Mouse (Mus musculus) lung, embryonic 15.5 days (tissue): ENCODE measurements around the gene Stk19. TPM values are rescaled to one million over a fixed set of nuclear protein-coding genes. Genes with fewer than 3 reads are reported as not detected.

Experiments used
- ATAC-seq: fragments of 200-750 bp; cut with Nextera tagmentation; 2 replicates; pipeline ENCODE4 v1.8.0; 2017; ENCODE audit warnings: moderate number of reproducible peaks, borderline replicate concordance; ENCODE audit not compliant: low FRiP score, low TSS enrichment; ENCODE audit errors: extremely low read depth
- H3K27ac ChIP-seq: fragments of 300-500 bp; sonication (generic); 2 replicates; pipeline ENCODE4 v1.5.1; 2015; ENCODE audit warnings: moderate library complexity, mild to moderate bottlenecking, inconsistent platforms
- H3K27me3 ChIP-seq: fragments of 300-500 bp; sonication (generic); 2 replicates; pipeline ENCODE4 v1.6.1; 2015; ENCODE audit warnings: inconsistent platforms
- H3K36me3 ChIP-seq: fragments of 300-500 bp; sonication (generic); 2 replicates; pipeline ENCODE4 v1.6.1; 2015; ENCODE audit warnings: inconsistent platforms
- H3K4me1 ChIP-seq: fragments of 300-500 bp; sonication (generic); 2 replicates; pipeline ENCODE4 v1.6.1; 2015; ENCODE audit warnings: inconsistent platforms
- H3K4me2 ChIP-seq: fragments of 300-500 bp; sonication (generic); 2 replicates; pipeline ENCODE4 v1.6.1; 2015; ENCODE audit warnings: inconsistent platforms, mild to moderate bottlenecking, moderate library complexity
- H3K4me3 ChIP-seq: fragments of 300-500 bp; sonication (generic); 2 replicates; pipeline ENCODE4 v1.5.1; 2015; ENCODE audit warnings: mild to moderate bottlenecking, inconsistent platforms
- H3K9ac ChIP-seq: fragments of 300-500 bp; sonication (generic); 2 replicates; pipeline ENCODE4 v1.6.1; 2015; ENCODE audit warnings: inconsistent platforms
- H3K9me3 ChIP-seq: fragments of 300-500 bp; sonication (generic); 2 replicates; pipeline ENCODE4 v1.6.1; 2016; ENCODE audit warnings: inconsistent platforms
- WGBS: fragments of 180-500 bp; shearing (Covaris S2); methylation state at CpG from one replicate; pipeline ENCODE4 v1.1.7; 2015; 5-methylcytosine and 5-hydroxymethylcytosine counted together
- microRNA-seq: library from miRNA; unstranded; fragments of <30 nt; microRNA quantifications from one replicate; pipeline ENCODE4, GENCODE M21; 2016
- polyA plus RNA-seq: library from polyadenylated mRNA; unstranded; fragments of >200 nt; fragmentation: Nextera tagmentation; extraction: Ambion mirVana; gene quantifications from 2 replicates; pipeline ENCODE4 v1.2.1, GENCODE M21; 2015

Gene Stk19
- polyA plus RNA-seq, 1 experiment from 2014 or later, result 33.7 TPM

GRCm38 (mm10) chr17:34777680-34778325 lies 58.9 kb downstream of the Stk19 start:
- no peak for ATAC-seq
- Histone ChIP-seq H3K36me3 (no peaks in the 10 kb centered on the region), H3K4me3 (no peak overlapping the region), H3K9me3 (no peaks in the 10 kb centered on the region), H3K27me3 (no peaks in the 10 kb centered on the region), H3K9ac (no peak overlapping the region), H3K27ac (no peak overlapping the region), H3K4me2 (no peak overlapping the region), H3K4me1 (no peaks in the 10 kb centered on the region)
- 50% methylated on average over 9 of the region's 9 CpGs for WGBS

Small RNAs within 50 kb of the gene (microRNA-seq; reads per million reads assigned to microRNA genes)
- not detected for gene Mir6970
- gene Mir6971, result 0.93 reads per million
- gene Mir6972, result not detected

Other genes starting within 250 kb of the Stk19 start
- 11.5 and 17.9 TPM in 2 replicates for gene Gpsm3, start 247.1 kb downstream of the Stk19 start, polyA plus RNA-seq
- gene Pbx2, start 245.7 kb downstream of the Stk19 start, polyA plus RNA-seq, result 8.8 and 9.8 TPM in 2 replicates
- gene Ager, start 239.1 kb downstream of the Stk19 start, polyA plus RNA-seq, result 197 and 248 TPM in 2 replicates
- 122 and 124 TPM in 2 replicates for gene Rnf5, start 233.3 kb downstream of the Stk19 start, polyA plus RNA-seq
- gene Agpat1, start 232.7 kb downstream of the Stk19 start, polyA plus RNA-seq, result 51.8 and 51.9 TPM in 2 replicates
- gene Egfl8, start 221.0 kb downstream of the Stk19 start, polyA plus RNA-seq, result 2.2 and 2.8 TPM in 2 replicates
- 21.0 and 22.4 TPM in 2 replicates for gene Ppt2, start 208.4 kb downstream of the Stk19 start, polyA plus RNA-seq
- gene Prrt1, start 207.4 kb downstream of the Stk19 start, polyA plus RNA-seq, result 0.16 and 0.46 TPM in 2 replicates
- gene Fkbpl, start 192.2 kb downstream of the Stk19 start, polyA plus RNA-seq, result 12.9 and 14.0 TPM in 2 replicates
- 84.6 and 85.8 TPM in 2 replicates for gene Atf6b, start 189.8 kb downstream of the Stk19 start, polyA plus RNA-seq
- 0.59 and 0.77 TPM in 2 replicates for gene Tnxb, start 166.4 kb downstream of the Stk19 start, polyA plus RNA-seq
- 0.11 and 0.42 TPM in 2 replicates for gene C4b, start 93.1 kb downstream of the Stk19 start, polyA plus RNA-seq
- gene Cyp21a1, start 32.4 kb downstream of the Stk19 start, polyA plus RNA-seq, result not detected in 2 replicates
- gene Dxo, start 74 bp upstream of the Stk19 start, polyA plus RNA-seq, result 63.0 and 63.3 TPM in 2 replicates
- 50.8 and 54.0 TPM in 2 replicates for gene Skiv2l, start 13.3 kb upstream of the Stk19 start, polyA plus RNA-seq
- gene Nelfe, start 13.4 kb upstream of the Stk19 start, polyA plus RNA-seq, result 92.6 and 95.7 TPM in 2 replicates
- 2.8 and 3.1 TPM in 2 replicates for gene Cfb, start 25.6 kb upstream of the Stk19 start, polyA plus RNA-seq
- 2.6 and 2.7 TPM in 2 replicates for gene Zbtb12, start 42.5 kb upstream of the Stk19 start, polyA plus RNA-seq
- gene Gm20547, start 45.1 kb upstream of the Stk19 start, polyA plus RNA-seq, result not detected in 2 replicates
- gene C2, start 61.3 kb upstream of the Stk19 start, polyA plus RNA-seq, result 2.6 and 2.9 TPM in 2 replicates
- gene Ehmt2, start 61.5 kb upstream of the Stk19 start, polyA plus RNA-seq, result 64.9 and 69.9 TPM in 2 replicates
- gene Slc44a4, start 77.5 kb upstream of the Stk19 start, polyA plus RNA-seq, result 0.94 and 1.5 TPM in 2 replicates
- 17.3 and 17.9 TPM in 2 replicates for gene Neu1, start 94.3 kb upstream of the Stk19 start, polyA plus RNA-seq
- gene Hspa1b, start 122.3 kb upstream of the Stk19 start, polyA plus RNA-seq, result 0.15 and 0.26 TPM in 2 replicates
- not detected in 2 replicates for gene Gm20481, start 133.0 kb upstream of the Stk19 start, polyA plus RNA-seq
- gene Hspa1a, start 135.2 kb upstream of the Stk19 start, polyA plus RNA-seq, result 3.4 and 3.8 TPM in 2 replicates
- gene Hspa1l, start 135.8 kb upstream of the Stk19 start, polyA plus RNA-seq, result 0.45 and 0.79 TPM in 2 replicates
- gene Lsm2, start 144.9 kb upstream of the Stk19 start, polyA plus RNA-seq, result 210 and 216 TPM in 2 replicates
- 128 and 129 TPM in 2 replicates for gene Vars, start 164.0 kb upstream of the Stk19 start, polyA plus RNA-seq
- gene Vwa7, start 179.6 kb upstream of the Stk19 start, polyA plus RNA-seq, result 0.14 and 0.25 TPM in 2 replicates
- gene Sapcd1, start 191.1 kb upstream of the Stk19 start, polyA plus RNA-seq, result 7.2 and 7.7 TPM in 2 replicates
- gene Msh5, start 209.8 kb upstream of the Stk19 start, polyA plus RNA-seq, result 4.4 TPM in 2 replicates
- 283 and 300 TPM in 2 replicates for gene Clic1, start 213.0 kb upstream of the Stk19 start, polyA plus RNA-seq
- 330 and 333 TPM in 2 replicates for gene Ddah2, start 222.1 kb upstream of the Stk19 start, polyA plus RNA-seq
- gene Ly6g6c, start 228.4 kb upstream of the Stk19 start, polyA plus RNA-seq, result 0.36 and 0.39 TPM in 2 replicates
- 0.67 and 0.93 TPM in 2 replicates for gene Mpig6b, start 229.2 kb upstream of the Stk19 start, polyA plus RNA-seq
- 0.96 and 1.2 TPM in 2 replicates for gene Ly6g6e, start 240.0 kb upstream of the Stk19 start, polyA plus RNA-seq
- gene Ly6g6d, start 241.1 kb upstream of the Stk19 start, polyA plus RNA-seq, result 5.2 and 6.7 TPM in 2 replicates
- gene Ly6g6f, start 248.7 kb upstream of the Stk19 start, polyA plus RNA-seq, result 0.23 and 0.51 TPM in 2 replicates